Mouse (Mus musculus): Measurements from ENCODE around the gene Tead3. TPM values are rescaled to one million over a fixed set of nuclear protein-coding genes. Genes with fewer than 3 reads are reported as not detected.
"Not testable (repeated sequence)": the region's sequence is repeated elsewhere in the genome, so short reads cannot be mapped to it uniquely, and the experiment has no call there.

Gene Tead3
- total RNA-seq, 2 experiments from 2014 or later: 10.0 to 10.1 TPM

GRCm38 (mm10) chr17:28330590-28330989 lies 20.0 kb downstream of the Tead3 start:
- not testable (repeated sequence) for DNase-seq

- DNase-seq: no peak
These were observed 20.4 kb downstream of the Tead3 start for GRCm38 (mm10) chr17:28330232-28330546.

GRCm38 (mm10) chr17:28329503-28330231 lies 20.9 kb downstream of the Tead3 start:
- no peak for DNase-seq

- peak; percentile 32 to 46 for DNase-seq
These were observed 21.7 kb downstream of the Tead3 start for GRCm38 (mm10) chr17:28328946-28329345.

GRCm38 (mm10) chr17:28328366-28328928 lies 22.2 kb downstream of the Tead3 start, which contains the start of gene Rpl10a:
Gene Rpl10a, plus strand, starts transcription at chr17:28328471.
- peak; percentile 97 to 98 for DNase-seq

GRCm38 (mm10) chr17:28327673-28328325 lies 22.8 kb downstream of the Tead3 start:
- peak; percentile 60 to 67 for DNase-seq

GRCm38 (mm10) chr17:28326951-28327350 lies 23.7 kb downstream of the Tead3 start:
- no peak for DNase-seq

GRCm38 (mm10) chr17:28325751-28326150 lies 24.9 kb downstream of the Tead3 start:
- DNase-seq: no peak

GRCm38 (mm10) chr17:28324416-28324815 lies 26.2 kb downstream of the Tead3 start:
- not testable (repeated sequence) for DNase-seq

- peak; percentile 46 to 58 for DNase-seq
These were observed 26.8 kb downstream of the Tead3 start for GRCm38 (mm10) chr17:28323786-28324185.

GRCm38 (mm10) chr17:28321700-28322099 lies 28.9 kb downstream of the Tead3 start:
- no peak for DNase-seq

- no peak for DNase-seq
These were observed 32.9 kb downstream of the Tead3 start for GRCm38 (mm10) chr17:28317725-28318124.

- no peak for DNase-seq
These were observed 33.5 kb downstream of the Tead3 start for GRCm38 (mm10) chr17:28317091-28317490.

- DNase-seq: no peak
These were observed 34.1 kb downstream of the Tead3 start for GRCm38 (mm10) chr17:28316476-28316875.

- DNase-seq: no peak
These were observed 34.9 kb downstream of the Tead3 start for GRCm38 (mm10) chr17:28315611-28316160.

GRCm38 (mm10) chr17:28313880-28314225 lies 36.8 kb downstream of the Tead3 start:
- no peak for DNase-seq

- DNase-seq: peak; percentile 96 to 98
These were observed 37.3 kb downstream of the Tead3 start, which contains the start of gene Fance for GRCm38 (mm10) chr17:28313212-28313879. Gene Fance, plus strand, starts transcription at chr17:28313519.

- DNase-seq: no peak
These were observed 38.1 kb downstream of the Tead3 start for GRCm38 (mm10) chr17:28312232-28313211.

- DNase-seq: no peak
These were observed 39.1 kb downstream of the Tead3 start for GRCm38 (mm10) chr17:28311366-28312132.

GRCm38 (mm10) chr17:28310831-28311230 lies 39.8 kb downstream of the Tead3 start:
- DNase-seq: no peak

Measured in adrenal gland, postnatal 36 days (tissue).